Mouse (Mus musculus): Measurements from ENCODE around the gene Bola3. TPM values are rescaled to one million over a fixed set of nuclear protein-coding genes. Genes with fewer than 3 reads are reported as not detected.

Bola3 gene
- polyA plus RNA-seq, 3 experiments from 2014 or later = 59.4 to 85.5 (median 73.8) TPM

GRCm38 (mm10) chr6:83395544-83396229 lies 46.7 kb downstream of the Bola3 start:
- ATAC-seq = no peak

- no peak for ATAC-seq
These were observed 47.8 kb downstream of the Bola3 start for GRCm38 (mm10) chr6:83396711-83397110.

GRCm38 (mm10) chr6:83397728-83398127 lies 48.8 kb downstream of the Bola3 start:
- no peak for ATAC-seq

- no peak for ATAC-seq
These were observed 50.8 kb downstream of the Bola3 start for GRCm38 (mm10) chr6:83399790-83400189.

- no peak for ATAC-seq
These were observed 54.5 kb downstream of the Bola3 start for GRCm38 (mm10) chr6:83403481-83403880.

GRCm38 (mm10) chr6:83404571-83404970 lies 55.6 kb downstream of the Bola3 start:
- no peak for ATAC-seq

GRCm38 (mm10) chr6:83405511-83406064 lies 56.6 kb downstream of the Bola3 start:
- no peak for ATAC-seq

GRCm38 (mm10) chr6:83408510-83408909 lies 59.6 kb downstream of the Bola3 start:
- ATAC-seq = no peak

Other genes with a start within 250 kb of the Bola3 start
- gene Ccdc142, start 247.5 kb upstream of the Bola3 start, polyA plus RNA-seq (2017; shearing (Covaris generic)) = 1 to 10 TPM in 1 of 3 experiments, under 1 TPM in 1, not detected in 1; 0.79 to 3.2 TPM
- gene Gm42688, start 247.5 kb upstream of the Bola3 start, polyA plus RNA-seq (2017; shearing (Covaris generic)) = 1 to 10 TPM in 2 of 3 experiments, under 1 TPM in 1; 0.82 to 1.1 (median 1.1) TPM
- 10 to 100 TPM; 60.0 to 78.3 (median 66.2) TPM for gene Mrpl53, start 240.1 kb upstream of the Bola3 start, polyA plus RNA-seq (2017; shearing (Covaris generic))
- 10 to 100 TPM in 2 of 3 experiments, 1 to 10 TPM in 1; 7.7 to 13.3 (median 12.9) TPM for gene Mogs, start 233.7 kb upstream of the Bola3 start, polyA plus RNA-seq (2017; shearing (Covaris generic))
- 10 to 100 TPM; 25.1 to 28.9 (median 28.3) TPM for gene Wbp1, start 227.6 kb upstream of the Bola3 start, polyA plus RNA-seq (2017; shearing (Covaris generic))
- 1 to 10 TPM in 2 of 3 experiments, not detected in 1; 1.0 to 2.8 TPM for gene Ino80b, start 223.7 kb upstream of the Bola3 start, polyA plus RNA-seq (2017; shearing (Covaris generic))
- 1 to 10 TPM in 1 of 3 experiments, not detected in 2; 3.7 TPM for gene Rtkn, start 213.7 kb upstream of the Bola3 start, polyA plus RNA-seq (2017; shearing (Covaris generic))
- gene Wdr54, start 192.8 kb upstream of the Bola3 start, polyA plus RNA-seq (2017; shearing (Covaris generic)) = under 1 TPM in 2 of 3 experiments, not detected in 1; 0.19 to 0.48 TPM
- gene 1700003E16Rik, start 192.7 kb upstream of the Bola3 start, polyA plus RNA-seq (2017; shearing (Covaris generic)) = not detected
- 10 to 100 TPM; 15.5 to 21.0 (median 16.1) TPM for gene Dctn1, start 183.2 kb upstream of the Bola3 start, polyA plus RNA-seq (2017; shearing (Covaris generic))
- gene Slc4a5, start 129.3 kb upstream of the Bola3 start, polyA plus RNA-seq (2017; shearing (Covaris generic)) = under 1 TPM in 2 of 3 experiments, not detected in 1; 0.49 to 0.59 TPM
- gene Mthfd2, start 23.2 kb upstream of the Bola3 start, polyA plus RNA-seq (2017; shearing (Covaris generic)) = 100 to 1,000 TPM; 129 to 140 (median 134) TPM
- gene Mob1a, start 23.1 kb upstream of the Bola3 start, polyA plus RNA-seq (2017; shearing (Covaris generic)) = 10 to 100 TPM; 57.7 to 67.7 (median 63.5) TPM
- 10 to 100 TPM; 13.2 to 19.4 (median 18.7) TPM for gene Tet3, start 109.9 kb downstream of the Bola3 start, polyA plus RNA-seq (2017; shearing (Covaris generic))
- gene Dguok, start 157.8 kb downstream of the Bola3 start, polyA plus RNA-seq (2017; shearing (Covaris generic)) = 100 to 1,000 TPM in 1 of 3 experiments, 10 to 100 TPM in 2; 60.1 to 100 (median 87.6) TPM
- 10 to 100 TPM; 25.8 to 52.0 (median 35.3) TPM for gene Actg2, start 187.1 kb downstream of the Bola3 start, polyA plus RNA-seq (2017; shearing (Covaris generic))
- gene Stambp, start 223.6 kb downstream of the Bola3 start, polyA plus RNA-seq (2017; shearing (Covaris generic)) = 10 to 100 TPM; 30.8 to 48.3 (median 33.1) TPM

All from inflammation-experienced regulatory T-cells, adult 6 months (primary cell).